9 mouse cellular contexts compared by ENCODE assay signal in the genomic region with DNA sequence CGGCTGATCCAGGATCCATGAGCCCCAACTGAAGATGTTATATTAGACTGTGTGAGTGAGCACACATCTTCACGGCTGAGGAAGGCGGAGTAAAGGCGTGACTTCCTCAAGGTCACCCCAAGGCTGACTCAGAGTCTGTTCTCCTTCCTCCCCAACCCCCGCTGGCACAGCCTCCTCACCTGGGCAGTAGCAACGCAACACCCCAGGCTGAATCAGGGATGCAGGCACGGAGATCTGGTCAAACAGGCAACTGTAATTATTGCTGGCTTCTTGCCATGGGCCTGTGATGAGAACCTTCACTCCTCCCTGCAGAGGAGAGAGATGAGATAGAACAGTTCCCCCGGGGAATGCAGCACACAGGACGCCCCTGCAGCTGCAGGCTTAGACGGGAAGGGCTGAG. TPM values are rescaled to one million over a fixed set of nuclear protein-coding genes. Genes with fewer than 3 reads are reported as not detected.
A peak's percentile ranks its signal among the peaks of the same experiment; 100 is the strongest.
DNase-seq lines count a peak whose midpoint lies in the region; ATAC-seq and TF ChIP-seq lines count a peak whose summit lies in the region.
"Had no signal": no experiment of that assay in that cellular context is flagged by ENCODE, and none has a peak within 500 bp of the region (broad histone marks: within the 10 kb centered on the region; RNA-seq: fewer than 3 reads in every experiment).

No protein-coding gene starts in this region.

- ATAC-seq in intestine, embryonic 14.5 days (replicated peaks; ENCODE audit: low FRiP score, low TSS enrichment, low read depth): peak; percentile 64; the same call in 1 of the 2 replicates
- no peak for ATAC-seq in intestine, postnatal 0 days

- H3K9ac ChIP-seq in intestine, embryonic 14.5 days (ENCODE audit: low read length): no peak overlapping the region
- H3K9ac ChIP-seq in intestine, postnatal 0 days (ENCODE audit: low read depth, low read length): no peak overlapping the region
- H3K9ac ChIP-seq: limb, embryonic 13.5 days had no signal

- peaks cover 7% of the 10 kb centered on the region; the same call in 1 of the 2 replicates for H3K27me3 ChIP-seq in intestine, embryonic 14.5 days (replicated peaks; ENCODE audit: control insufficient read depth, insufficient read depth, low read length)
- peaks cover 20% of the 10 kb centered on the region for H3K27me3 ChIP-seq in intestine, postnatal 0 days (replicated peaks; ENCODE audit: control insufficient read depth, insufficient read depth, low read length)

- no peaks in the 10 kb centered on the region for H3K9me3 ChIP-seq in intestine, embryonic 14.5 days (ENCODE audit: control insufficient read depth, low read length)
- no peaks in the 10 kb centered on the region for H3K9me3 ChIP-seq in intestine, postnatal 0 days (ENCODE audit: control insufficient read depth)
- H3K9me3 ChIP-seq: limb, embryonic 13.5 days had no signal

- H3K4me2 ChIP-seq in intestine, embryonic 14.5 days (ENCODE audit: low read length): no peak overlapping the region
- H3K4me2 ChIP-seq in intestine, postnatal 0 days (replicated peaks; ENCODE audit: low read depth): no peak overlapping the region
- H3K4me2 ChIP-seq: limb, embryonic 13.5 days had no signal

- 11% methylated on average over 10 of the region's 10 CpGs for WGBS in intestine, embryonic 14.5 days
- 21% methylated on average over 10 of the region's 10 CpGs for WGBS in intestine, postnatal 0 days

- H3K4me1 ChIP-seq in intestine, embryonic 14.5 days (replicated peaks; ENCODE audit: control insufficient read depth, insufficient read depth, low read length): peaks cover 28% of the 10 kb centered on the region
- no peaks in the 10 kb centered on the region for H3K4me1 ChIP-seq in intestine, postnatal 0 days (replicated peaks; ENCODE audit: control insufficient read depth, insufficient read depth, low read length)

- intact Hi-C loops in gastrocnemius, postnatal 36 days (cut with DNase I): loop anchor here (5.0 kb wide), 2 partner anchors 46 to 764 kb away; no protein-coding TSS in a partner anchor

- H3K4me3 ChIP-seq in intestine, embryonic 14.5 days (ENCODE audit: low read depth, low read length): no peak overlapping the region
- H3K4me3 ChIP-seq in intestine, postnatal 0 days (ENCODE audit: low read depth, low read length): no peak overlapping the region
- H3K4me3 ChIP-seq: limb, embryonic 13.5 days had no signal

- peak; percentile 71 for DNase-seq in intestine, embryonic 14.5 days (ENCODE audit: low spot score)
- DNase-seq in MN1 (ENCODE audit: low spot score): peak; percentile 88
- peak; percentile 56 to 65 for DNase-seq in cerebellum, postnatal 25 days
- peak; percentile 7 to 53 for DNase-seq in kidney, postnatal 25 days
- no peak for DNase-seq in gastrocnemius, adult 8-10 months (ENCODE audit: low spot score in 2 of 2)
- DNase-seq in gastrocnemius, postnatal 36 days: no peak
- no peak for DNase-seq in frontal cortex, postnatal 10 days (ENCODE audit: low spot score in 2 of 2)

- H3K36me3 ChIP-seq in intestine, embryonic 14.5 days (ENCODE audit: control insufficient read depth, insufficient read depth, low read length): no peaks in the 10 kb centered on the region
- H3K36me3 ChIP-seq in intestine, postnatal 0 days (ENCODE audit: control insufficient read depth, insufficient read depth): no peaks in the 10 kb centered on the region
- H3K36me3 ChIP-seq: limb, embryonic 13.5 days had no signal

- H3K27ac ChIP-seq in intestine, embryonic 14.5 days (ENCODE audit: low read depth): no peak overlapping the region
- no peak overlapping the region for H3K27ac ChIP-seq in intestine, postnatal 0 days (ENCODE audit: low read depth, low read length)
- H3K27ac ChIP-seq: limb, embryonic 13.5 days had no signal

- TF ChIP-seq CTCF in intestine, postnatal 0 days (IDR thresholded peaks at IDR 0.05; ENCODE audit: low read depth): no peak

RNA-seq across cellular contexts. Expression of a gene that starts 48.8 kb away (rescaled TPM):
- polyA plus RNA-seq in intestine, embryonic 14.5 days (2014; fragmentation: Nextera tagmentation; extraction: Ambion mirVana): not detected in 2 replicates
- not detected in 2 replicates for polyA plus RNA-seq in intestine, postnatal 0 days (2015; fragmentation: Nextera tagmentation; extraction: Ambion mirVana)
- total RNA-seq in gastrocnemius, adult 8-10 months (2022): not detected
- total RNA-seq in gastrocnemius, postnatal 36 days (2021): not detected
- polyA plus RNA-seq: limb, embryonic 13.5 days had no signal

Comparison
In these comparisons a context has a peak if more than half of its experiments do, and no peak if none do; other contexts are left out.
1. DNase-seq: peak in intestine, embryonic 14.5 days (single experiment), MN1 (single experiment), cerebellum, postnatal 25 days (2 of 2) and kidney, postnatal 25 days (2 of 2); none in gastrocnemius, adult 8-10 months (0 of 2), gastrocnemius, postnatal 36 days (0 of 2) and frontal cortex, postnatal 10 days (0 of 2).